Mouse (Mus musculus): Measurements from ENCODE around the gene Lpin3.
A peak's percentile ranks its signal among the peaks of the same experiment; 100 is the strongest.

Lpin3 gene

DNA sequence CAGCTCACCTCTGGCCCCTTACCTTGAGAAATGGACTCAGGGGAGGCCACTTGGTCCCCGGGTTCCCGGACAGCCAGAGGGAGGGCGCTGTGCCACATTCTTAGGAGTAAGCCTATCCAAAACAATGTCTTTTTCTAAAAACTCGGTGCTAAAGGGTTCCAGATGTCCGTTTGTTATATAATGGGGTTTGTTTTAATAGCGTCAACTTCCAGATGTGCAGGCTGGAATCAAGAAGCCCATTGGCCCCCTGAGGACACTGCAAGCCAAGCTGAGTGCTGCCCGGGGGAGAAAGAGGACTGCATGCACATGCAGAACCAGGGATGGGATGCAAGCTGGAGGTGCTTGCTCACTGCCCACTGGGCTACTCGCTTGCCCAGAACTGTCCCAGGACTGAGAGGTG is 51.9 kb downstream of the Lpin3 start:
- no peak for DNase-seq (ENCODE audit: inconsistent age in 2 of 2, low spot score in 1 of 2)

GRCm38 (mm10) chr2:160932981-160933380 is 52.5 kb downstream of the Lpin3 start:
- DNase-seq (ENCODE audit: inconsistent age in 2 of 2, low spot score in 1 of 2): no peak

GRCm38 (mm10) chr2:160933890-160934289 is 53.4 kb downstream of the Lpin3 start:
- DNase-seq (ENCODE audit: inconsistent age in 2 of 2, low spot score in 1 of 2): no peak

DNA sequence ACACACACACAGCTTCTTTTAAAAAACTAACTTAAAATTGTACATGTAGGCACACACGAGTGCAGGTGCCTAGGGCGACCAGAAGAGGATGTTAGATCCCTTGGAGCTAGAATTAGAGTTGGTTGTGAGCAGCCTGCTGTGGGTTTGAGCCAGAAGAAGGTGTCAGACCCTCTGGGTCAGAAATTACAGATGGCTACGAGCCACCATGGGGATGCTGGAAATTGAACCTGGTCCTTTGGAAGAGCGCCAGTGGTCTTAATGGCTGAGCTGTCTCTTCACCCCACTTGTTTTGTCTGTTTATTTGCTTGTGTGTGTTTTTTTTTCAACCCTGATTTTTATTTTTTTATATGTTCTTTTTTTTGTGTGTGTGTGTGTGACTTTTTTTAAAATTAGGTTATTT is 54.0 kb downstream of the Lpin3 start:
- DNase-seq (ENCODE audit: inconsistent age in 2 of 2, low spot score in 1 of 2): no peak

GRCm38 (mm10) chr2:160940930-160941709 is 60.6 kb downstream of the Lpin3 start:
- DNase-seq (ENCODE audit: inconsistent age in 2 of 2, low spot score in 1 of 2): peak in 1 of 2 experiments; percentile 48

DNA sequence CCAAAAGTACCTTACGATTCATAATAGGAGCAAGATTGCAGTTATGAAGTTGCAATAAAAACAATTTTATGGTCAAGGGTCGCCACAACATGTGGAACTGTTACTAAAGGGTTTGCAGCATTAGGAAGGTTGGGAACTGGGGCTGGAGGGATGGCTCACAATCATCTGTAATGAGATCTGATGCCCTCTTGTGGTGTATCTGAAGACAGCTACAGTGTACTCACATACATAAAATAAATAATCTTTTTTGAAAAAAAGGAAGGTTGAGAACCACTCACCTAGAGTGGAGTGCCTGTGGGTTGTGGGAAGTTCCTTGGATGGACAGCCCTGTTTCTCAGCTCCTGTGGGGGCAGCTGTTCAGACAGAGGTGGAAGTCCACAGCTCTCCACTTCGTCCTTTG is 62.0 kb downstream of the Lpin3 start:
- no peak for DNase-seq (ENCODE audit: inconsistent age in 2 of 2, low spot score in 1 of 2)

DNA sequence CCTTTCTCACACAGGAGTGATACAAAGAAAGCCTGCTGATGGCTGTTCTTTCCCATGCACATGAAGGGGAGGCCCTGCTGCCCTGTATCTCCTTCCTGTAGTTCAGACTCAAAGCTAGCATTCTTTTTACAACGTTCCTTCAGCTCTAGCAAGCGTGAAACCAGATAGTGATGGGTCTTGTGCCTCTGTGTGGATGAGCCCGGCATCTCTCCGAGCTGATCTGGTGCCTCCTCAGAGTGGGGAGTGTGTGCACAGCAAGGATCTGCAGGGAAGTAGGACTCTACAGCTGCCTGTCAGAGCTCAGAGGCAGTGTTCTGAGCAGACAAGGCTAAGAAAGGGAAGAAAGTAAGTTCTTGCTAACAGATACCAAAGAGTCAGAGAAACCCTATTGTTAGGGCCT is 71.1 kb downstream of the Lpin3 start:
- no peak for DNase-seq (ENCODE audit: inconsistent age in 2 of 2, low spot score in 1 of 2)

DNA sequence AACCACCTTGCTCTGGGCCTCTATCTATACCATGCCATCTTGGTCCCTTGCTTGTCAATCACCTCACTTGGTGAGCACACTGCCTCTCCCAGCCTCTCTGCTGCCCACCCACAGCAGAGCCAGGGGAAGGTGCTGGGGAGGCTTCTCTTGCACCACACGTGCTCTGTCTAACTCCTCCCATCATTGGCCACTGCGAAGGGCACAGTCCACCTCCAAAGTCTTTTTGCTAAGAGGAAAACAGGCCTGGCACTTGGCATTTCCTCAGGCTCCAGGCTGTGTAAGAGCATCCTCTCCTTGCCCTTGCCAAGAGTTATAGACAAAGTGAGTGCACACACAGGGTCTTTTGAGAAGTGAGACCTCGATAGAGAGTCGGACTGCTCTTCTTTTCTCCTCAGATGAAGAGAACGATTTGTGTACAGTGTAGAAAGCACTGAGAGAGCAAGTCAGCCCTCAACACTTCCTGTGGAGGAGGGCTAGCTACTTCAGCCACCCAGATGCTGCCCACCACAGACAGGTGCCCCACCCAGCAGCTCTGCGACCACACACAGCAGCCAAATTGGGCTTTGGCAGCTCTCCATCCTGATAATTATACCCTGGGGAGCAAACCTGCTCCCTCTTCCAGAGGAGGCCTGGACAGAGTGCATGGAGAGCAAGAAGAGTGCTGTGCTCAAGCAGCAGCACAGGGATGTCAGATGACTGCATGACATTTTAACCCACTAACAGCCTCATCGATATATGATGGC is 72.8 kb downstream of the Lpin3 start:
- DNase-seq (ENCODE audit: inconsistent age in 2 of 2, low spot score in 1 of 2): no peak

DNA sequence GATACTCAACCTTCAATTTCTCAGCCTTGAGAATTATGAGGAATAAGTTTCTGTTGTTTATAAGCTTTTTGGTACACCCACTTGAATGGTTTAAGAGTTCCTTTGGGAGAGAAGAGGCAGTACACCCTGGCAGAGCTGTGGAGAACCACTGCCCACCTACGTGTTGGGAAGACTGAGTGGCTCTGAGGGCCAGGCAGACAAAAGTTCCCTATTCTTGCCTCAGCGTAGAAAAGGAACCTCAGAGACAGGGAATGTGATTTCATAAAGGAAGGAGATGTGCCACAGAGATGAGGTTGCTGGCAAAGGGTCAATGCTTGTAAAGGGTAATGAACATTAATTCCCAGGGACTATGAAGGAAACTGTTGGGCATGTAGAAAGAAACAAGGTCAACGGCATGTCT is 74.1 kb downstream of the Lpin3 start:
- DNase-seq (ENCODE audit: inconsistent age in 2 of 2, low spot score in 1 of 2): no peak

DNA sequence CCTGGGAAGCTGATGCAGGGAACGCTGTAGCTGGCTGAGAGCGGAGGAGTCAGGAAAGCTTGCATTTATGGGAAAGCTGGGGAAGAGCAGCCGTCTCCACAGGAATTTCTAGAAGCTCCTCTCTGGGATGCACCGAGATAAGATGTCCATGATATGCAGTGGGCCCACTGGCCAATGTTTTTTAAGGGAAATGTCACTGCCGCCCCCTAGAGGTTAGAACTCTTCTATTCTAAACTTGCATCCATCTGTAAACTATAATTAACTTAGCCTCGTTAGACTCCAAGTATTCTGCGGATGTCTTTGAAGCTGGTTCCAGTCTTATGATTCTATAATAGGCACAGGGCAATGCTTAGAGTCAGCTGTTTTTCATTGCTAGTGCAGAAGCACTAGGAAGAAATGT is 74.9 kb downstream of the Lpin3 start:
- DNase-seq (ENCODE audit: inconsistent age in 2 of 2, low spot score in 1 of 2): peak in 1 of 2 experiments; percentile 50
